Mouse (Mus musculus): ENCODE data around the gene Dip2b. TPM values are rescaled to one million over a fixed set of nuclear protein-coding genes. Genes with fewer than 3 reads are reported as not detected.

Dip2b gene
- polyA plus RNA-seq, 1 experiment from 2014 or later: 9.8 TPM

DNA sequence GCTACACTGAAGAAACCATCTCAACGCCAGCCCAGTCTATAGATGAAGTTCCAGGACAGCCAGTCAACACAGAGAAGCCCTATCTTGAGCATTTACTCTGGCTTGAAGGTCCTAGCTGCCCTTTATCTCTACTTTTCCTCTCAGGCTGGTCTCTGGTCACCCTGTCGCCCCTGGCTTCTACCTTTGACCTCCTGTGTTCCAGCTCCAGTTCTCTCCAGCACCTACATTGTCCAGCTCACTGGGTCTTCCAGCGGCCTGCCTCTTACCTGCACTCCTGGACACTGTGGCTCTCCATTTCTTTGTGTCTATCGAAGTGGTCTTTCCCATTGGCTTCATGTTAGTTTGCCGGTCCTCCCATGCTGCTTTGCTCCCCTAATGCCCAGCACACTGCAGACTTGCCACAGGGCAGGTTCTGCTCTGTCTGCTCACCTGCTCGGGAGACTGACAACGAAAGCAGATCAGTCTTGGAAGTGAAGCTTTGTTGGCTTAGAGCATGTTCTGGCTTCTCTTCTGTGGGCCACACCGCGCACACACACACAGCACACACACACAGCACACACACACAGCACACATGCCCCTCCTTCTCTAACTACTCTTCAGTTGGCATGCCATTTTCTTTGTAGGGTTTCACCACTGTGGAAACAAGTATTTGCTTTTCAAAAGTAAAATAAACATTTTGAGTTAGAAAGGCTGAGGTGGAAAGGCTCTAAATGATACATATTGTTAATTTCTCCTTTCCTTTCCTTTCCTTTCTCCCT lies 35.4 kb downstream of the Dip2b start:
- Histone ChIP-seq H3K27ac (peak overlapping the region; percentile 77), H3K9me3 (no peaks in the 10 kb centered on the region), H3K4me3 (replicated peaks) (no peak overlapping the region), H3K9ac (no peak overlapping the region), H3K4me2 (no peak overlapping the region), H3K36me3 (no peaks in the 10 kb centered on the region), H3K27me3 (replicated peaks) (no peaks in the 10 kb centered on the region), H3K4me1 (peaks cover 24% of the 10 kb centered on the region)
- 66% methylated on average over 9 of the region's 9 CpGs for WGBS
- no peak for ATAC-seq (ENCODE audit: insufficient read depth, low FRiP score, low read depth)

DNA sequence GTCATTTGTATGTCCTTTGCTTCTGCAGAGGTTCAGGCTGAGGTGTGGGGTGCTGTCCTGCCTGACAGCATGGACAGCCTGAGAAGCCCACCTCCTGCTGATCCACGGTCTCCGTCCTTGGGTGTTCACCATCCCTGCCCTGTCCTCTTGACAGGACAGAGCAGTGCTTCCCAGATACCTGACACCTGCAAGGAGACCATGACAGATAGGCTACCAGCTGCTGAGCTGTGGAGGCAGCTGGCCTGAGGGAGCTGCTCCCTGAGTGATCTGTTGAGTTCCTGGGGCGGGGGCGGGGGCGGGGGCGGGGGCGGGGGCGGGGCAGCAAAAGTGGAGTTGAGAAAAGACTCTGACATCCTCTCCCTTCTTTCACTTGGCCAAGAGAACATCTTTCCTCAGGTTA lies 36.3 kb downstream of the Dip2b start:
- Histone ChIP-seq H3K36me3 (no peaks in the 10 kb centered on the region), H3K27ac (peak overlapping the region; percentile 44; the same call in 1 of the 2 replicates), H3K9me3 (no peaks in the 10 kb centered on the region), H3K4me2 (no peak overlapping the region), H3K27me3 (replicated peaks) (no peaks in the 10 kb centered on the region), H3K4me1 (peaks cover 24% of the 10 kb centered on the region), H3K9ac (no peak overlapping the region), H3K4me3 (replicated peaks) (no peak overlapping the region)
- WGBS: 16% methylated on average over 8 of the region's 8 CpGs
- no peak for ATAC-seq (ENCODE audit: insufficient read depth, low FRiP score, low read depth)

DNA sequence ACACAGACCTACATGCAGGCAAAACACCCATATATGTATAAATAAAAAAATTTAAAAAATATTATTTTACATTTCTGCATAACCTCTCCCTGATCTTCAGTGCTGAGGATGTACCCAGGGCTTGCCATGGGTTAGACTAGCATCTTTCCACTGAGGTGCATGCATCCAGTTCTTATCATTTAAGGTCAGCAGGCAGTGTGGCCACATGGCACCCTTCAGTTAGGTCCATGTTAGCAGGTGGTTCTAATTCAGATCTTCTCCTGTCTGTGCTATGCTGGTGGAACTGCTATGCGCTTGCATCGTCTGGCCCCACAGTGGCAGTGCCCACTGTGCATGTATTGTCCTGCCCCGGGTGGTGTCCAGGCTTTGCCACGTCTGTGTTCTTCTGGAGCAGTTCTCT lies 37.9 kb downstream of the Dip2b start:
- Histone ChIP-seq H3K9me3 (no peaks in the 10 kb centered on the region), H3K9ac (no peak overlapping the region), H3K27ac (peak overlapping the region; percentile 57; the same call in 1 of the 2 replicates), H3K4me3 (replicated peaks) (no peak overlapping the region), H3K36me3 (no peaks in the 10 kb centered on the region), H3K4me1 (peaks cover 24% of the 10 kb centered on the region), H3K27me3 (replicated peaks) (no peaks in the 10 kb centered on the region), H3K4me2 (no peak overlapping the region)
- 87% methylated on average over 4 of the region's 4 CpGs for WGBS
- ATAC-seq (ENCODE audit: insufficient read depth, low FRiP score, low read depth): no peak

DNA sequence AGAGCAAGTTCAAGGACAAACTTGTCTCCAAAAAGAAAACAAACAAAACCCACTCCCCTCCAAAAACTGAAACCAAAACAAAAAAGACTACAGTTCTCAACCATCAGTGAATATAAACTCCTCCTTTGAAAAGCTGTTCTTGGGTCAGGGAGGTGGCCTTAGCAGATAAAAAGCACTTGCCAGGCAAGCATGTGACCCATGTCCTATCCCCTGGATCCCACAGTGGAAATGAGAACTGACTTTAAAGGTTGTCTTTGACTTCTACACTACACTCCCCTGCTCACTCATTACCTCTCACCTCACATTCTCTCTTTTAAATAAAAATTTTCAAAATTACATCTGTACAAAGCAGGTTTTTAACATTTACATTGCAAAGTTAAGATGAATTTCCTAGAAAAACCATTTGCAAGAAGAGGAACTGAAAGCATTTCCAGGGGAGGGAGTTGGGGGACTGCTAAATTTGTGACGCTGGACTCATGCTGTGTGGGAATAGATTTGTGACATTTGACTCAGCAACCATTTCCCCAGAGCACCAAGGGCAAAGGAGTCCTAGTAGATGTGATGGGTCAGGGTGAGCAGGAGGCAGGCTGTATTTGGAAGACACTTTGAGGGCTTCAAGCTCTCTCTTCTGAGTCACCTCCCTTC lies 42.5 kb downstream of the Dip2b start:
- no peak overlapping the region for H3K9ac ChIP-seq
- no peak overlapping the region for H3K4me2 ChIP-seq
- no peaks in the 10 kb centered on the region for H3K36me3 ChIP-seq
- H3K9me3 ChIP-seq: no peaks in the 10 kb centered on the region
- no peaks in the 10 kb centered on the region for H3K27me3 ChIP-seq (replicated peaks)
- WGBS: 58% methylated on average over 1 of the region's 1 CpGs
- H3K27ac ChIP-seq: no peak overlapping the region
- no peak for ATAC-seq (ENCODE audit: insufficient read depth, low FRiP score, low read depth)
- H3K4me3 ChIP-seq (replicated peaks): no peak overlapping the region
- peaks cover 17% of the 10 kb centered on the region for H3K4me1 ChIP-seq

DNA sequence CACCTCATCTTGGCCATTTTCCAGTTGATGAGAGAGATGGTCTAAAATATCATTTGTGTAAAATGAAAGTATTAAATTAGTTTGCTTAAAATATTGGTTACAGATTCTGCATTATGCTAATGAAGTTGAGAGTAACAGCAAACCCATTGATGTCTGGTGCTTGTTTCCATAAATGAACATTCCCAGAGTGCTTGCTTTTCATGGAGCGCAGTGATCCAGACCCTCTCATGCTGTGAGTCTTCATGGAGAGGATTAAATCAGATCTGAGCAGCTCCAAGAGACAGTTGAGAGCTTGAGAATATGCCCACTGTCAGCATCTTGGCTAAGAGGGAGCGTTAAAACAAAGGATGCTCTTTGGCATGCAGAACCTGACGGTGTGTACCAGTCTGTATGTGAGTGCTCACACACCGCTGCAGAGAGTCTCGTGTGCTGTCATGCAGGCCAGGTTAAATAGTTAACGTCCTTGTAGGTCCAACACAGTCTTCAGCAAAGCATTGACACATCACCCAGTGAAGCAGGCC lies 43.1 kb downstream of the Dip2b start:
- Histone ChIP-seq H3K9me3 (no peaks in the 10 kb centered on the region), H3K27me3 (replicated peaks) (no peaks in the 10 kb centered on the region), H3K36me3 (no peaks in the 10 kb centered on the region), H3K9ac (no peak overlapping the region), H3K4me3 (replicated peaks) (no peak overlapping the region), H3K4me2 (no peak overlapping the region), H3K27ac (peak overlapping the region; percentile 36; the same call in 1 of the 2 replicates), H3K4me1 (peaks cover 14% of the 10 kb centered on the region)
- WGBS: 82% methylated on average over 6 of the region's 6 CpGs
- ATAC-seq (ENCODE audit: insufficient read depth, low FRiP score, low read depth): no peak

DNA sequence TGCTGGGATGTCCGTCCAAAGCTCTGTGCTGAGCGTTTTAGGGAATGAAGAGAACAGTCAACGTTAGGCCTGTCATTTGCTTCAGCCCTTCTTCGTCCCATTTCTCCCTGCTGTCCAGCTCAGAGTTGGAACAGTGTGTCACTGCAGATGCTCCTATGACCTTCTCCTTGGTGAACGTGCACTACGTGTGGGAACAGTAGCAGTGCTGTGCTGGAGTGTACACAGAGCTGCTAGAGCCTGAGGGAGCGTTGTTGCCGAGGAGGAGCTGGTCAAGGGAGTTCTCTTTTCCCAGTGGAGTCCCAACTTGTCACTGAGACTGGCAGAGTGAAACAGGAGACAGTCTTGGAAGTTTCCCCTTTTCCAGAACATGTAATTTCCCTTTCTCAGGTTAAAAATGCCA lies 43.6 kb downstream of the Dip2b start:
- ATAC-seq (ENCODE audit: insufficient read depth, low FRiP score, low read depth): no peak; the same call in 1 of the 2 replicates
- Histone ChIP-seq H3K27ac (peak overlapping the region; percentile 36; the same call in 1 of the 2 replicates), H3K27me3 (replicated peaks) (no peaks in the 10 kb centered on the region), H3K9ac (no peak overlapping the region), H3K4me1 (peaks cover 13% of the 10 kb centered on the region), H3K4me2 (no peak overlapping the region), H3K36me3 (no peaks in the 10 kb centered on the region), H3K4me3 (replicated peaks) (no peak overlapping the region), H3K9me3 (no peaks in the 10 kb centered on the region)
- 58% methylated on average over 8 of the region's 8 CpGs for WGBS

DNA sequence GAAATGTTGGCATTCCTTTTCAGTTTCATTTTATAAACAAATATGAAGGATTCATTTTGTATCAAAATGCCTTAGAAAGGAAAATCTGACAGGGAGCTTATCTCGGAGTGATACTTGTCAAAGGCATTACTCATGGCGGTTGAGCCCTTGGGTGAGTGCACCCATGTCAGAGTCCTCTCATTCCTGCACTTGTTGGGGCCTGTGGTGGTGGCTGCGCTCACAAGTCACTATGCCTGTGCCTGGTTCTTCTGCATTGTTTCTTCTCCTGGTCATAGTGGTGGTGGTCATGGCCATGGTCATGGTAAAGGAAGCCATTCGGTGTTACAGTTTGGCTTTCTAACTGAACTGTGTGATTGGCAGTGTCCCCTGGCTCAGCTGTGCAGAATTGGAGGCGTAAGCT lies 44.3 kb downstream of the Dip2b start:
- Histone ChIP-seq H3K9me3 (no peaks in the 10 kb centered on the region), H3K4me3 (replicated peaks) (no peak overlapping the region), H3K4me1 (peaks cover 13% of the 10 kb centered on the region), H3K36me3 (no peaks in the 10 kb centered on the region), H3K27ac (peak overlapping the region; percentile 57), H3K27me3 (replicated peaks) (no peaks in the 10 kb centered on the region), H3K4me2 (no peak overlapping the region), H3K9ac (no peak overlapping the region)
- ATAC-seq (ENCODE audit: insufficient read depth, low FRiP score, low read depth): no peak
- 79% methylated on average over 5 of the region's 5 CpGs for WGBS

DNA sequence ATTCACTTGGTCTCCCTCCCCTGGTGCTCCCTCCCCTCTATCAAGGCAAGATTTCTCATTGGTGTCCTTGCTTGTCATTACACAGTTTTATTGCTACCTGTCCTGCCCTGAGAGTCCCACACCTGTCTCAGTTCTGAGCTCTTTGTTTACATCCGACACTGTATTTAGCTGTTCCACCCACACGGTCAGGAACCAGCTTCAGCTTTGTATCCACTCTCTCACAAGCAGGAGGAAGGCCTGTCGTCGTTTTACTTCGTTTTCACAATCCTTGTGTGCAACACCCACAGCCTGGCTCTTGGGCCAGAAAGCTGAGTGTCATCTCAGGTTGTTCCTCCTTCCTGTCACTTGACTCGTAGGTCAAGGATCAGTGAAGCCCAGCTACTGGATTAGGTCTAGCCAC lies 45.4 kb downstream of the Dip2b start:
- H3K4me3 ChIP-seq (replicated peaks): no peak overlapping the region
- peak overlapping the region; percentile 57; the same call in 1 of the 2 replicates for H3K27ac ChIP-seq
- H3K36me3 ChIP-seq: no peaks in the 10 kb centered on the region
- peaks cover 13% of the 10 kb centered on the region for H3K4me1 ChIP-seq
- no peak overlapping the region for H3K4me2 ChIP-seq
- H3K9ac ChIP-seq: no peak overlapping the region
- no peaks in the 10 kb centered on the region for H3K9me3 ChIP-seq
- no peaks in the 10 kb centered on the region for H3K27me3 ChIP-seq (replicated peaks)
- ATAC-seq (ENCODE audit: insufficient read depth, low FRiP score, low read depth): no peak; the same call in 1 of the 2 replicates
- 56% methylated on average over 6 of the region's 6 CpGs for WGBS

DNA sequence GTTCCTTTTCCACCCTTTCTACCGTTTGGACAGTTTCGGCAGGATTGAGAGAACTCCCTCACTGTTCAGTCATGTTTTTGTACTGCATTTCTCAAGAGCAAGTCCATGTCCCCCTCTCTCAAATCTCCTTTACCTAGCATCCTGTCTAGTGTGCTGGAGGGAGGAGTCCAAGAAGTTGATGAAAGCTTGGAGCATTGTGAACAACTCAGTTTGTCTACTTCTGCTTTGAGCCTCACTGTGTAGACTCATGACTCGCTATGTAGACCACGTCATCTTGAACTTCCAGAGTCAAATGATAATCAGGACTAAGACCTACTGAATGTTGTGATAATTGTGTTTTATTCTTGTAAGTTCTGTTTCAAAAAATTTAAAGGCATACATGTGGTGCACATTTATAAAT lies 46.4 kb downstream of the Dip2b start:
- Histone ChIP-seq H3K4me2 (no peak overlapping the region), H3K36me3 (no peaks in the 10 kb centered on the region), H3K4me3 (replicated peaks) (no peak overlapping the region), H3K9me3 (no peaks in the 10 kb centered on the region), H3K27ac (0 out of 2 replicates have a peak overlapping the region, but pooled peaks have one; percentile 5), H3K27me3 (replicated peaks) (no peaks in the 10 kb centered on the region), H3K4me1 (peaks cover 15% of the 10 kb centered on the region), H3K9ac (no peak overlapping the region)
- no peak for ATAC-seq (ENCODE audit: insufficient read depth, low FRiP score, low read depth)
- WGBS: 79% methylated on average over 4 of the region's 4 CpGs

DNA sequence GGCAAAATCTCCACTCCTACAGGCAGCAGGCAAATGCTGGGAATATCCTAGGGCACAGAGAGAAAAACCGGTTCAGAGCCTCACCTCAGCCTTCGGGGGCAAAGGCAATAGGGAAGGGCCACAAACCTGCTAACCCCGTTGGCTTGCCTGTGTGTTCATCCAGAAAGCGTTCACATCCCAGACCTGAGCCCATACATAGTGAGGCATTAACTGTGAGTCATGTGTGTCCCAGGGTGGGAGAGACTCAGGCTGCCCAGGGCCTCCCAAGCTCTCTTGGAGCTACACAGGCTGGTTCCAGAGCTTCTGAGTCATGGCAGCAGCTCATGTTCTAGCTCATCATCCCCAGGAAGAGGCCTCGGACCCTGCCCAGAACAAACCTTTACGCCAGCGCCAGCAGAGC lies 49.6 kb downstream of the Dip2b start:
- peak overlapping the region; percentile 38; the same call in 1 of the 2 replicates for H3K27ac ChIP-seq
- H3K4me1 ChIP-seq: peaks cover 13% of the 10 kb centered on the region; the same call in 1 of the 2 replicates

DNA sequence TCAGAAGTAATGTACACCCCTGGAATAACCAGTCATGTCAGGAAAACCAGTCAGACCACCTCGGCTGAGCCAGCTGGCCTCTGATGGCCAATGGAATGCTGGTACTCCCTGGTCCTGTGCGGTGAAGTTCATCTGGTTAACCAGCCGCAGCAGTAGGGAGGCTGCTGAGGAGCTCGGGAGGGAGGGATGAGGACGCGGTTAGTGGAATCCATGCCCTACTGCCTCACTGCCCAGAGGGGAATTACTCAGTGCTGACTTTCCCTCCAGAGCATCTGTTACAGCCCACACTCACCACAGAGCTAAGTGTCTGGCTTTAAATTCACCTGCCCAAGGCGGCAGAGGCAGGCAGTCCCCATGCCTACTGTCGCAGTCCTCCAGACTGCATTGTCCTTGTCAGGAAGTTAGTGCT lies 51.2 kb downstream of the Dip2b start:
- Histone ChIP-seq H3K4me2 (0 out of 2 replicates have a peak overlapping the region, but pooled peaks have one; percentile 8), H3K4me3 (replicated peaks) (no peak overlapping the region), H3K36me3 (no peaks in the 10 kb centered on the region), H3K4me1 (peaks cover 11% of the 10 kb centered on the region; the same call in 1 of the 2 replicates), H3K9me3 (no peaks in the 10 kb centered on the region), H3K27ac (0 out of 2 replicates have a peak overlapping the region, but pooled peaks have one; percentile 18), H3K9ac (no peak overlapping the region), H3K27me3 (replicated peaks) (no peaks in the 10 kb centered on the region)
- WGBS: 28% methylated on average over 8 of the region's 8 CpGs
- peak; percentile 85 for ATAC-seq (ENCODE audit: insufficient read depth, low FRiP score, low read depth)

More for the DNA sequence above, 49.6 kb downstream of the Dip2b start:
- Histone ChIP-seq H3K27me3 (replicated peaks) (no peaks in the 10 kb centered on the region), H3K9ac (no peak overlapping the region), H3K9me3 (no peaks in the 10 kb centered on the region), H3K4me3 (replicated peaks) (no peak overlapping the region), H3K36me3 (no peaks in the 10 kb centered on the region), H3K4me2 (no peak overlapping the region)
- no peak for ATAC-seq (ENCODE audit: insufficient read depth, low FRiP score, low read depth)
- WGBS: 74% methylated on average over 7 of the region's 7 CpGs

DNA sequence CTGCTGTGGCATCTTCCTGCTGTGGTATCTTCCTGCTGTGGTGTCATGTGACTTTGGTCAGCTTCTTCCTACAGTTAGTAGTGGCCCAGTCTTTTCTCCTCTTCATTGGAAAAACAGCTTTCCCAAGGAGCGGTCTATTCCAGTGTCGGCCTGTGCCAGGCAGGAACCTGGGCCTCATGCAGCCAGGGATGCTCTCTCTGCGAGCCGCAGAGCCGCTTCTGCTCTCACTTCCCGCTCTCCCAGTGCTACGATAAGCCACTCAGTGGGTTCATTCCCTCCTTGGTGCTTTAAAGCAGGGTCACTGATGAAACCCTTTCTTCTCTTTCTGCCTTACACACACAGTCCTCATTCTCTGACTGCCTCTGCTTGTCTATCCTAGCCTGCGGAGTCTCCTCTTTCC lies 53.4 kb downstream of the Dip2b start:
- WGBS: 59% methylated on average over 8 of the region's 8 CpGs
- Histone ChIP-seq H3K9me3 (no peaks in the 10 kb centered on the region), H3K27me3 (replicated peaks) (no peaks in the 10 kb centered on the region), H3K9ac (no peak overlapping the region), H3K4me2 (peak overlapping the region; percentile 24; the same call in 1 of the 2 replicates), H3K4me3 (replicated peaks) (no peak overlapping the region), H3K36me3 (no peaks in the 10 kb centered on the region), H3K27ac (no peak overlapping the region), H3K4me1 (peaks cover 10% of the 10 kb centered on the region; the same call in 1 of the 2 replicates)
- ATAC-seq (ENCODE audit: insufficient read depth, low FRiP score, low read depth): no peak
